Comparison of ENCODE assay signal across 23 mouse cellular contexts in genomic region chr2:126551244-126551890, GRCm38 (mm10). TPM values are rescaled to one million over a fixed set of nuclear protein-coding genes. Genes with fewer than 3 reads are reported as not detected.
"Had no signal": no experiment of that assay in that cellular context is flagged by ENCODE, and none has a peak within 500 bp of the region (broad histone marks: within the 10 kb centered on the region; RNA-seq: fewer than 3 reads in every experiment).

No protein-coding gene starts in this region.

- H3K4me3 ChIP-seq: left cerebral cortex, adult 2 months; lung, embryonic 15.5 days; myocyte; stomach, embryonic 15.5 days had no signal

- DNase-seq: kidney, adult 8-10 months; kidney, postnatal 14 days; layer of hippocampus, postnatal 36 days; lung, adult 18-20 months; lung, postnatal 10 days; lung, postnatal 36 days; retina, postnatal 1 day; right cerebral cortex, postnatal 25 days; spleen, adult 18-20 months; thymus, postnatal 25 days had no signal

- H3K36me3 ChIP-seq: kidney, embryonic 15.5 days; lung, embryonic 15.5 days; midbrain, embryonic 12.5 days; midbrain, embryonic 15.5 days; neural tube, embryonic 13.5 days; stomach, embryonic 15.5 days had no signal

- H3K9me3 ChIP-seq: kidney, embryonic 15.5 days; lung, embryonic 15.5 days; midbrain, embryonic 12.5 days; midbrain, embryonic 15.5 days; neural tube, embryonic 13.5 days; stomach, embryonic 15.5 days had no signal

- ATAC-seq: intestine, postnatal 0 days; midbrain, embryonic 15.5 days had no signal

- H3K27ac ChIP-seq: kidney, embryonic 15.5 days; left cerebral cortex, adult 2 months; liver, embryonic 14.5 days; lung, embryonic 15.5 days; midbrain, embryonic 12.5 days; midbrain, embryonic 15.5 days; neural tube, embryonic 13.5 days; stomach, embryonic 15.5 days had no signal

- H3K9ac ChIP-seq: kidney, embryonic 15.5 days; liver, embryonic 14.5 days; lung, embryonic 15.5 days; midbrain, embryonic 12.5 days; neural tube, embryonic 13.5 days; stomach, embryonic 15.5 days had no signal

RNA-seq across cellular contexts. Expression of gene Slc27a2, which starts 0.8 kb away (rescaled TPM):
- polyA plus RNA-seq: limb, embryonic 11.5 days; myocyte had no signal

RNA-seq across cellular contexts. Expression of gene Atp8b4, which starts 50.9 kb away (rescaled TPM):
- total RNA-seq: layer of hippocampus, postnatal 36 days; left cerebral cortex, postnatal 10 days; left cerebral cortex, postnatal 36 days had no signal
- polyA plus RNA-seq: neural tube, embryonic 13.5 days had no signal
